Mouse (Mus musculus) heart, postnatal 36 days (tissue): ENCODE measurements at regions not wholly inside any gene's neighbourhood (a gene's known extent, or its start where the extent isn't known, plus 50 kb on each side); places are given as distances from the start of the nearest gene placed in this dataset.

ENCODE experiments used
- DNase-seq, 2 experiments: peaks; one replicate each; pipeline ENCODE4 v3.0.0; 2021 to 2022
- intact Hi-C: fragments of 180-260 bp; cut with DNase I; formaldehyde crosslinking; loops from one replicate; pipeline ENCODE4 v1.15.1; 2025

DNA sequence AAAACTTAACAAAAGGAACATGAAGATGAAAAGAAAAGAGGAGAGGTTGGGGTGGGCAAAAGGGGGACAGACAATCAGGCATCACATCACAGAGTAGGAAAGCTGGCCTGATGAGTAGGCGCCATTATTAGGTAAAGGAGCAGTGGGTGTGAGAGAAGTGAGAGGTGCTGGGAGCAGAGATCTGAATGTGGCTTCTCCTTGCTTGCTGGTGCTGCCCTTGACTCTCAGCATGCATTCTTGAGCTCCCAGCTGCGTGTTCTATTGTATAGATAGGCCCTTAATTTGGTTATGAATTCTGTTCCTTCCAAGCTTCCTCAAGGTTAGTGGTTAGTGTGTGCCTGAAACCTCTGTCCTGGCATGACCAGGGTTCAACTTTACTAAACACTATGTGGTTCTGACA is 115.0 kb upstream of the Paqr3 start:
- intact Hi-C loops = no loop called here
- DNase-seq = no peak

DNA sequence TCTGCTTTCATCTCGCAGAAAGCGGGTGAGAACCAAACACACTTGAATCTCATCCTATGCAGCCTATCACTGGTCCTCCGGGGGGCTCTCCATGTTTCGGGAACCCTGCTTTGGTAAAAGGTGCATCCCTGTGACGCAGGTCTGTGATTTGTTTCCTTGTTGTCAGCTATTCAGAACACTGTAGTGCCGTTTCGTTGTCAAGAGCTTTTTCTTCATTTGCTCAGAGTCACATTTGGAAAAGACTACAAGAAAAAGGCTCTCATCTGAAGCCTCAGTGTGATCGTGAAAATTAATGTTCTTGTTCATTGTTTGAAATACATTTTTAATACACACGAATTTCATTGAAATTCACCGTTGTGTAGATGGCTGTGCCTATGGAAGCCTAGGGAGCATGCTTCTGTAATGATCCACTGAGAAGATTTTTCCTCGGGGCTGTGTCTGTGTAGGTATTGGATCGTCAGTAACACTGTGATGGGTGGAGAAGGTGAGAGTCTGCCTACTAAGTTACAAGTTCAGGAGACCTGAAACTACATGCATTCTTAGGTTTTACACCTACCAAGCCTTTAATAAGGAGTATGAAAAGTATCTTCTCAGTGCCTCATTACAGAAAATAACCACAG is 112.0 kb upstream of the Paqr3 start:
- intact Hi-C loops = no loop called here
- no peak for DNase-seq

DNA sequence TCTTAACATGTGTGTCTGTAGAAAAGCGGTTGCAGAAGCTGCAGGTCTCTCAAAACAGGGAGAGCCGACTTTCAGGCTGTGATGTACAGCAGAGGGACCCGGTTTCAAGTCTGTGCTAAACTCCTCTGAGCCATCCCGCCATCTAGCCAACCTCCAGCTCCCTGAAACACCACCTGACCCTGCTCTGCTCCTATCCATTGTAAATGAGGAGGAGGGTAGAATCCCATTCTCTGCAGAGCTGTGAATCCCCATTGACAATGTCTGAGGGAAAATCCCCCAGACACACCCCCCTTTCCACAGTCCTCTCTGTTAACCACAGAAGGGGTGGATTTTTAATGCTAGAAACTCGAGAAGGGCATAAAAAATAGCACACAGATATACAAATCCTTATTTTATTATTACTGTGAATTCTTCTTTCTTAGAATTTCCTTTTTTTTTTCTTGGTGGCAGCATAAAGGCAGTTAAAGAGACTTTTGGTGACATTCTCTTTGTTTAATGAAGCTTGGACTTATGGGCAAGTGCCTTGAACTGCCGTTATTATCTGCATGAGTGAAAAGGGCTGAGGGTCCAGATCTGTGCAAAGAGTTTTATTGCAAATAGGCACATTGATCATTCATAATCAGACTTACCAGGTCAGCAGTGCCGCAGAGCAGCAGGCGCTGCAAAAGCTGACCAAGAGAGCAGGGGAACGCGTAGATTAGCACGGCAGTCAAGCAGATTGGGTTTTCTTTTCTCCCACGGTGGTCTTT is 111.3 kb upstream of the Paqr3 start:
- intact Hi-C loops = no loop called here
- DNase-seq = no peak

DNA sequence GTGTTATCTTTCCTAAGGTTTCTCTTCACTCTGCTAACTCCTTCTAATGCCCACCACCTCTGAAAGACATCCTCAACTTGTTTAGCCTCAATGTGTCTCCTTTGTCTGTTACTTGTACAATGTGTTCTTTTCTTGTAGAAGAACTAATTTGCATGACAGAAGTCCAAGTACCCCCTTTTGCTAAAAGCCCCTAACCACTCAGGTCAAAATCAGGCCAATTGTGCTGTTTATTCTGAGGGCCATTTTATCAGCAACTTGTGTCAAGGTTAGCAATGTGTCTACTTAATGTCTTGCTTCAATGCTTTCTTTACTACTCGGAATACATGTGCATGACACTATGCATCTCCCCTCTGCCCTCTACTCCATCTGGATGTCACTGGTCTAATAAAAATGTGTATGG is 107.3 kb upstream of the Paqr3 start:
- intact Hi-C loops = no loop called here
- DNase-seq = no peak

DNA sequence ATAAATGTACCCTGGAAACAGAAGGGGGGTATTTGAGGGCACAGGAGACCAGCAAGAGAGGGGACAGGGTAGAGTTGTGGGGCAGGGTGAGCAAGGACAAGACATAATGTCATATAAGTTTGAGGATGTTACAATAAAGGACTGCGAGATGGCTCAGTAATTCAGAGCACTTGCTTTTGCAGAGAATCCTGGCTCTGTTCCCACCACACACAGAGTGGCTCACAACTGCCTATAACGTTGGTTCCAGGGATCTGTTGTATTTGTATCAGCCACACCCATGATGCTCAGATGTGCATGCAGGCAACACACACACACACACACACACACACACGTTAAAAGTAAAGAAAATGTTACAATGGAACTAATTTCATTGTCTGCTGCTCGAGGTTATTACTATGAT is 94.2 kb upstream of the Paqr3 start:
- no peak for DNase-seq
- intact Hi-C loops = no loop called here

DNA sequence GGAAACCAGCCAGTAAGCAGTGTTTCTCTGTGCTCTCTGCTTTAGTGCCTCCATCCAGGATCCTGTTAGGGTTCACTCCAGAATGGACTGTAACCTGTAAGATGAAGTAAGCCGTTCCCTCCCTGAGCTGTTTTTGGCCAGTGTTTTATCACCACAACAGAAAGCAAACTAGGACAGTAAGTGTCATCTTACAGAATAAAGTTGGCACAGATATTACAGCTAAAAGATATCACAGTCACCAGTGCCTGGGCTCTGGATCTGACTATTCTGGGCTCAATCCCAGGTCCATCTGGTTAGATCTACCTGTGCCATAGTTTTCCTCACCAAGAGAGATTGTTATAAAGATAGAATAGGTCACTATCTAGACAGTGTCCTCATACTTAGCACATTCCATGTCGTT is 92.9 kb upstream of the Paqr3 start:
- DNase-seq = no peak
- intact Hi-C loops = no loop called here

DNA sequence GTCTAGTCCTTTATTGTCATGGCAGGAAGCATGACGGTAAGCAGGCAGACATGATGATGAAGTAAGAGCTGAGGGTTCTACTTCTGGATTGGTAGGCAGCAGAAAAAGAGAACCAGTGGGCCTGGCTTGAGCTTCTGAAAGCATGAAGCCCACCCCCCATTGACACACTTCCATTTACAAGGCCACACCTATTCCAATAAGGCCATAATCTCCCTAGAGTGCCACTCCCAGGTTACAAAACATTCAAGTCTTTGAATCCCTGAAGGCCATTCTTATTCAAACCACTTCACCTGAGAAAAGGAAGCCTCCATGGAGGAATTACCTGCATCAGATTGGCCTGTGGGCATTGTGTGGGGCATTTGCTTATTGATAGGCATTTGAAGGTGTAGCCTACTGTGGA is 92.2 kb upstream of the Paqr3 start:
- intact Hi-C loops = no loop called here
- no peak for DNase-seq

DNA sequence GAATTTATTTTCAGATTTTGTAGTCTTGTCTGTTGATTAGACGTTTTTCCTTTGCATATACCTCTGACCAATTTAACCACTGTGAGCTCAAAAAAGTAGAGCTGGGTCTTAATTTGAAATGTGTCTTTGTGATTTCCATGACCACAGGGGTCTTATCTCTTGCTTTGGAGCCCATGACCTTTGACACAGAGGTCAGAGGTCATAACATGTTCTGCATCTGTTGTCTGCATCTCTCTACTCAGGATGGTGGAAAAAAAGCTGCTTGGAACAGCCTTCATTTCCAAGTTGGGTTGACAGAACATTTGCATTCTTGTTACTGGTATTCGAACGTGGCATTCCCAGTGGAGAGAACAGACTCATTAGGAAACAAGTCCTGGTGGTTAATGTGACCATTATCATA is 91.2 kb upstream of the Paqr3 start:
- intact Hi-C loops = no loop called here
- DNase-seq = no peak

DNA sequence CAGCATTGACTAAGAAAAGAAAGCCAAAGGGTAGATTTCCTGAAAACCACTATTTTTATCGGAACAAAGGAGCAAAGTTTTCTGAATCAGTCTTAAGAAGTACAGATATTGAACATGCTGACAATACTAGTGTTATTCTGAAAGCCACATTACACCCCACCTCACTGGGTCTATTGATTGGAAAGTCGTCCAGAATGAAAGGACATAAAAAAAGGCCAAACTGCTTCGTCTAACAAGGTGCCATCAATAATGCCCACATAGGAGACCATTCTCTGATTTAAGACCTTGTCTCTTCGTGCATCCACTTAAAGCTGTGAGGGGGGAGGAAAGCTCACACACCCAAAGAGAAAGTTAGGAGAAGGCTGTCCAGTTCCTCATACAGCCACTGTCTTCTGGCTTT is 89.3 kb upstream of the Paqr3 start:
- intact Hi-C loops = no loop called here
- no peak for DNase-seq

DNA sequence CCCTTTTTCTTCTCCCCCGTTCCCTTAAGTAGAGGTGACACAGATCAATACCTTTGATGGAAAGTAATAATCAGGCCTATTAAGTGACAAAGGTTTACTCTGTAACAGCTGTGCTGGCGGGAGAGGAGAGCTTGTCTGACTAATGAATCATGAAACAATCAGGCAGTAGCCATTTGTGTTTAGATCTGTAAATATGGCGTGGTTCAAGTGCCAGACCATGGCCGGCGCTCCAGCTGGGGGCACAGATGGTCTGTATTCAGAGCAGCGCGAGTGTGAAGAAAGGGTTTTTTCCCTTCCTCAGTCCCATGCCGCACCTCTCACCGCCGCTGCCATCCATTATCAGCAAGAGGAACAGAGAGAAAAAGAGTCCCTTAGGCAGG is 83.9 kb upstream of the Paqr3 start:
- intact Hi-C loops = no loop called here
- DNase-seq = no peak

DNA sequence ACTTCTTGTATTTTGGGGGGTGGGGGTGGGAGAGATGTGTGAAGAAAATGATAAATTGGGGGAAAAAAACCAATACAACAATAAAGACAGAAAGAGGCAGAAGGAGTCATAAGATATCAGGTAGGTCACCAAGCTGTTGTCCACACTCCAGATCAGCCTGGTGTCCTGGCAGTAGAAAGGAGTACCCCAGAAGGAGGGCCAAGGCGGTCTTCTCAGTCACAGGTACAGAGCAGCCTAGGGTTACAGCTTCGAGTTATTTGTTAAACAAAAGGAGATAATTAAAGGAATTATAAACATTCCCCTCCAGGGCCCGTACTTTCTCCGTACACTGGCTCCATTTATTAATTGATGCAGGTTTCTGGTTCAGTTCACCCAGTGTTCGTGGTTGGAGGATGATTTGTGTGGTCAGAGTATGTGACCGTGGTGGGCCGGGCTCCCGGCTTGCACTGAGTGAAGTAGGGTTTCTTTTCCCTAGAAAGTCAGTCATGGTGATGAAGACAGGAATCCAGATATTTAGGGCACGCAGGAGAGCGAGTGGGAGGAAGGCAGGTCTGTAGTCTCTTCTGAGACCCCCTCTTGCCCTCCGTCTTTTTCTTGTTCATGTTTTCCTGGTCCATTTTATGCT is 83.4 kb upstream of the Paqr3 start:
- no peak for DNase-seq
- intact Hi-C loops = no loop called here

DNA sequence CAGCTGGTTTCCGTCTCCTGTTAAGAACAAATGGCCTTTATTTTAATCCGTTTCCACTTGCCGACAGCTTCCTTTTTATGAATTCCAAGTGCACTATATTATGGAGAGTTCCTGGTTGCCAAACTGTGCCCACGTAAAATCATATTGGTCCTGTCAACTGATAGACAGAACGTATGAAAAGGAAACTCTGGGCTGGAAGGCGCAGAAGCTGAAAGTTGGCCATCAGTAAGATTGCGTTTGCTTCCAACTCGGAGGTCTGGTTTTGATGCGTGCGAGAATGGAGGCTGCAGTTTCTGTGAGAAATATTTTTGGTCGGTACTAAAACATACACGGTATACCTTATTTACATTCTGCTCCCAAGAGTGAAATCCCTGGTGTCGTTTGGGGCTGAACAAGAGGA is 81.3 kb upstream of the Paqr3 start:
- DNase-seq = no peak
- intact Hi-C loops = no loop called here

DNA sequence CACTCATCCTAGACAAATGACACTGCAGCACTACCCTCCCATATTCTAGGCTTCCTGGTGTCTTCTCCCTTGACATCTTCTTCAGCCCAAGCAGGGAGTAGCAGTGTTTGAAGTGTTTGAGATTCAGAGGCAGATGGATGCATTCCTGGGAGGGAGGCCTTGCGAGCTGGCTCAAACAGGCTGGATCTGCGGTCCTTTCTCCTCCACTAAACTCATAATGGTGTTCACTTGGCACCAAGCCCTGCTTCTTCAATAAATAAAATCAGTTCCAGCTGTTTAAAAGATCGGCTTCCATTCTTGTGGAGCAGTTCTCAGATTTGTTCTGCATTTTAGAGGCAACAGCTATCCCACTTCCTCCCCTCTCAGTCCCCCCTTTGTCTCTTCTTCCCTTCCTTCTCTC is 79.3 kb upstream of the Paqr3 start:
- intact Hi-C loops = no loop called here
- no peak for DNase-seq

DNA sequence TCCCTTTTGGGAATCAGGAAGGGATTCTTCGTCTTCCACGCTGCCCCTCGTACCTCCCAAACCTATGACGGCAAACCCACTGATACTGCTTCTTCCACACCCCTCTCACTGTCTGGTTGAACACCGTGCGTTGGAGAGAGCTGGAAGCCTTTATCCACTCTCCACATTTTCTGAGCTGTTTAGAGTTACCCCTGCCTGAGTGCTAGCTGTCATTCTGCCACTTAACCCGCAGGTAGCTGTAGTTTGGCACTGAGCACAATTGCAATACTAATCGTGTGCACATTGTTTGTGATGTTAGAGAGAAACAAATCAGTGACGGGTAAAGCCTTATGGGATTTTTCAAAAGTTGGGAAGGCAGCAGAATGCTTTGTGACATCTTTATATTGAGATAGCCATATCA is 73.1 kb upstream of the Paqr3 start:
- no peak for DNase-seq
- intact Hi-C loops = no loop called here

DNA sequence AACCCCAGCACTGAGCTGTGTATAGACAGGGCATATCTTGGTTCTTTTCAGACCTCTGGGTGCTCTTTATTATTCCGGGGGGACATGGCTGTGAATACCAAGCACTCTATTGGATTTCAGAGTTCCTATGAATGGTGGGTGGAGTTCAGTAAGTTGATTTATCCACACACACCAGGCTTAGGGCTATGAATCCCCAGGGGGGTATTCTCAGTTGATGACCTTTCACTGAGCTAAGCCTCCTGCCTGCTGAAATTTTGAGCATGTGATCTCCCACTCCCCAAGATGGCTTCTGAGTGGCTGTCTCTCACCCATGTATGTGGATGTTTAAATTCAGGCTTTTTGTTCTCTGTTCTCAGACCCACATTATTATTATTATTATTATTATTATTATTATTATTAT is 69.9 kb upstream of the Paqr3 start:
- intact Hi-C loops = no loop called here
- no peak for DNase-seq

DNA sequence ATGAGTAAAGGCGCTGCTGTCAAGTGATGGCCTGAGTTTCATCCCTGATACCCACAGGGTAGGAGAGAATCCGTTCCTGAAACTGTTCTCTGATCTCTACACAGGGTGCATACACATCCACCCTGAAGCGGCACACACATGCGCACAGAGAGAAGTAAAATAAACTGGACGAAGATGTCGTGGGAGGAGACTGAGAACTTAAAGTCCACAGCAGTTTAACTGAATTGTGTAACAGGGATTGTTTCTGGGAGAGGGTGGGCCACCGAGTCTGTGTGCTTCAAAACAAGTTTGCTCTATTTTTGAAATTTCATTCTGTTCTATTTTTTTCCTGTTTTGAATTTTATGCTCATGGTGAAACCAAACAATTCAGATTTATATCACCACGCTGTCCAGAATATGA is 63.0 kb upstream of the Paqr3 start:
- intact Hi-C loops = no loop called here
- no peak for DNase-seq

DNA sequence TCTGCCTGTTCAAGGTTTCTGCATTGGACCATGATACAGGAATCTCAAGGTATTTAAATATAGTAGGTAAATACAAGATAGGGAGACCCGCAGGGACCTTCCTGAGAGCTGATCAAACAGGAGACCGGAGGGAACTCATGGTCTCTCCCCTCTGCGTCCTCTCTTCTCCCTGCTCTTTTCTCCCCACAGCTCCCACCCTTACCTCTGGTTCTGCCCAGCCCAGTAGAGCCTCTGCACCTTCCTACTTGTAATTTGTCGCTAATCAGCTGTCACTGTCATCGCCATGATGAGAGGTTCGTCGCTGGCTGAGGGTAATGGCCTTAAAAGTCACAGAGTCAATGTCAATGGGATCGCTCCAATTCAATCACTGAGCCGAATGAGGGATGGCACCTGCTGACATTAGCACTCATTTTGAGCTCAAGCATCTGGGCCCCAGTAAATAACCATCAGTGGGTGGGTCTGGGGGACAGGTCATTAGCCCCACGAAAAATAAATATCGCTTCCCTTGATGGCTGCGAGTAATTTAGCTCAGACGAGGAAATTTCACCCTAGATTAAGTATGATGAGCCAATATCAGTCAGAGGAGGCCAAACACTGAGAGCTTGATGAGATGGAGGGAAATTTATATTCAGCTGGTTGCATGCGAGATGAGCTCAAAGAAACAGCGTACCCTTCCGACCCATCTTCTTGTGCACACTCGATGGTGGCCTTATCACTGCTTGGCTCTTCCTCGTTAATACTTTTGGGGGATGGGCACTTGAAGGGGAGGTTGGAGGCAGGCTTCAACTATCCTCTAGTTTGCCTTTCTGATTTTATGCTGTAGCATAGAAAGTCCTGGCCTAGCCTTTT is 56.2 kb upstream of the Paqr3 start:
- no peak for DNase-seq
- intact Hi-C loops = no loop called here

DNA sequence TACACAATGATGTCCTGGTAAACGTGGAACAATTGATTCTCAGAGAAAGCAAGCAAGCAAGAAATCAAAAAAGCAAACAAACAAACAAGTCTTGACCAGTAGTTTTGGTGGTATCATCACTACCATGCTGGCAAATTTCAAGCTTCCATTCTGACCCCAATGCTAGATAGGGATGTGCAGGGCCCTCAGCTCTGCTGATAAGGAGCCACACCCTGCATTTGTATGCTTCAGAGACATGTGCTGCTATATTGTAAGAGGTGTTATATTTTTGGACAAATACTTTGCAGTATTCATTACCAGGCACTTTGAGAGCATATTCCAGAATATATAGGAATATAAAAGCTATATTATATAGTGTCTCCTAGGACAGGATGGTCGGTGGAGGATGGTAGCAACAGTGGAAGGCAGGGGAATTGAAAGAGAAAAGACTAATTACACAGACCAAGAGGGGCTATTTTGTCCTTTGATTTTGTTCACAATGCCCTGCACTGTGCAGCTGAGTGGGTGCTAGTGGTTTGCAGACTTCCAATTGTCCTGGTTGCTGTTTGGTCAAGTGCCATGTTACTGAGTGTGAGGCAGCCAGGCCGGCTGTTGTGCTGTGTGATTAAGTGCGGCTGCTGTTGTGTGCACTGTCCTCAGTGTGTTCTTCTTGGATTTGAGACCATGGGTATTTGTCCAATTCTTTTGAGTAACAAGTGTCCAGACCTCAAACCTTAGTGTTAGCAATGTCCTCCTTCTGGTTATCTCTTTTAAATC is 54.9 kb upstream of the Paqr3 start:
- no peak for DNase-seq
- intact Hi-C loops = no loop called here
